Mouse (Mus musculus): ENCODE measurements around the gene Prr14l. TPM values are rescaled to one million over a fixed set of nuclear protein-coding genes. Genes with fewer than 3 reads are reported as not detected.

Prr14l gene
- polyA plus RNA-seq, 1 experiment from 2014 or later: 20.0 TPM

Other genes starting within 250 kb of the Prr14l start
- 32.1 and 34.6 TPM in 2 replicates for gene Yes1, start 243.1 kb downstream of the Prr14l start, polyA plus RNA-seq (2014; fragmentation: Nextera tagmentation; extraction: Ambion mirVana)
- 67.2 and 75.3 TPM in 2 replicates for gene Pisd, start 68.6 kb downstream of the Prr14l start, polyA plus RNA-seq (2014; fragmentation: Nextera tagmentation; extraction: Ambion mirVana)
- gene Gm20671, start 27.1 kb downstream of the Prr14l start, polyA plus RNA-seq (2014; fragmentation: Nextera tagmentation; extraction: Ambion mirVana): not detected in 2 replicates
- gene Depdc5, start 9.4 kb upstream of the Prr14l start, polyA plus RNA-seq (2014; fragmentation: Nextera tagmentation; extraction: Ambion mirVana): 28.7 and 34.4 TPM in 2 replicates
- gene Ywhah, start 164.6 kb upstream of the Prr14l start, polyA plus RNA-seq (2014; fragmentation: Nextera tagmentation; extraction: Ambion mirVana): 473 and 505 TPM in 2 replicates
- gene Slc5a1, start 250.0 kb upstream of the Prr14l start, polyA plus RNA-seq (2014; fragmentation: Nextera tagmentation; extraction: Ambion mirVana): not detected in 2 replicates

Measured in hindbrain, embryonic 11.5 days (tissue).